Mouse (Mus musculus): Measurements from ENCODE around the gene Mpv17l2. TPM values are rescaled to one million over a fixed set of nuclear protein-coding genes. Genes with fewer than 3 reads are reported as not detected.
A peak's percentile ranks its signal among the peaks of the same experiment; 100 is the strongest.

Mpv17l2 gene
- polyA plus RNA-seq, 1 experiment, result 86.8 TPM

DNA sequence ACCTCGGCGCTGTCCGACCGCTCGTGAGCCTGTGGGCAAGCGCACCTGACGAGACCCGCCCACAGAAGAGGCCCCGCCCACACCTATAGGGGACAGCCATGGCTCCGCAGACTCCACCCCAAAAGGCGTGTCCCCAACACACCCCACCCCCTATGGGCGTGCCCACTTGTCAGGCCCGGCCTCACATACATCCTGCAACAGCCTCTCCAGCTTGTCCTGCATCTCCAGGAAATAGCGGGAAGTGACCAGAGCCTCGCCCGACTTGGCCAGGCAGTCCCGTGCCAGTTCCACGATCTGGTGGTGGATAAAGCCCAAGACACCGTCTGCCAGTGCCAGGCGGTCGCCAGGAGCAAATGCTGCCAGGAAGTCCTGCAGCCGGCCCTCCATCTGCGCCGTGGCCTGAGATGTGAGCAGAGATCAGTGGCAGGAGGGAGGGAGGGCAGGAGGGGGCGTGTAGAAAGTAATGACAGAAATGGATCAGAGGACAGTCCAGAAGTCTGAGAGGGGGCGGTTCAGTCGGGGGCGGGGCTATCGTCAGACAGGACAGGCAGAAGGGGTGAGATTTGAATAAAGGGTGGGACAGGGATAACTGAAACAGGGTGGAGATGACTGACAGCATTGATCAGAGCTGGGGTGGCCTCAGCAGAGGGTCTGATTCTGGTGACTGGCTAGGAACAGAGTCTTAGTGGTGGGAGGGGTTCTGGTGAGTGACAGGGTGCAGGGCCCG is 27.4 kb upstream of the Mpv17l2 start:
- Histone ChIP-seq H3K79me3 (ENCODE audit: low read depth) (peaks cover 10% of the 10 kb centered on the region), H3K27me3 (ENCODE audit: control insufficient read depth, insufficient read depth, insufficient read length) (no peaks in the 10 kb centered on the region), H3K79me2 (ENCODE audit: control insufficient read depth, insufficient read depth) (peaks cover 24% of the 10 kb centered on the region), H3K36me3 (ENCODE audit: control insufficient read depth, insufficient read depth) (peaks cover 28% of the 10 kb centered on the region), H3K4me3 (ENCODE audit: insufficient read depth, poor library complexity, severe bottlenecking) (no peak overlapping the region), H3ac (ENCODE audit: control insufficient read depth, insufficient read length, low read depth) (no peak overlapping the region)
- TF ChIP-seq FOSL1 (IDR thresholded peaks at IDR 0.05; ENCODE audit: insufficient read depth, low read length, poor library complexity, severe bottlenecking) (no peak), MYOD1 (IDR thresholded peaks at IDR 0.05; ENCODE audit: control insufficient read depth, insufficient read length, low read depth) (no peak), MYOG (IDR thresholded peaks at IDR 0.05; ENCODE audit: control insufficient read depth, extremely low read depth, insufficient read length) (no peak), MAX (IDR thresholded peaks at IDR 0.05) (no peak), USF1 (IDR thresholded peaks at IDR 0.05; ENCODE audit: low read depth) (no peak), CEBPB (IDR thresholded peaks at IDR 0.05; ENCODE audit: low read depth) (no peak), CTCF (IDR thresholded peaks at IDR 0.05; ENCODE audit: control insufficient read depth, insufficient read depth, insufficient read length) (no peak)

DNA sequence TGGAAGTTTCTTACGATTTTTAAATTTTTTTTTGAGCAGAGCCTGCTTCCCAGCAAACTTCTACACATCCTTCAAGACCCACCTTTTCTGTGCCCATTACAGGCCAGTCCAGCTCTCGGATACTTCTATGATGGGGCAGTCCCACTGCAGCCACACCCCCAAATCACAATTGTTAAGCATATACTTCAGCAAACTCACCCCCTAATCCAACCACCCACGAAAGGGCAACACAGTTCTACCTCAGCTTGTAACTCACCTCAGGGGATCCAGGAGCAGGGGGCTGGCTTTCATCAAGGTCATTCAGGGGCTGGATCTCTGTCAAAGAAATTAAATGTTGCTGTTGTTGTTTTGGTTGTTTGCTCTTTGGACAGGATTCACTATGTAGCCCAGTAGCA is 26.3 kb upstream of the Mpv17l2 start:
- H3K27me3 ChIP-seq (ENCODE audit: control insufficient read depth, insufficient read depth, insufficient read length), result no peaks in the 10 kb centered on the region
- peaks cover 10% of the 10 kb centered on the region for H3K79me3 ChIP-seq (ENCODE audit: low read depth)
- H3K4me3 ChIP-seq (ENCODE audit: insufficient read depth, poor library complexity, severe bottlenecking), result no peak overlapping the region
- H3K79me2 ChIP-seq (ENCODE audit: control insufficient read depth, insufficient read depth), result peaks cover 22% of the 10 kb centered on the region
- H3ac ChIP-seq (ENCODE audit: control insufficient read depth, insufficient read length, low read depth), result no peak overlapping the region
- peaks cover 28% of the 10 kb centered on the region for H3K36me3 ChIP-seq (ENCODE audit: control insufficient read depth, insufficient read depth)
- TF ChIP-seq MYOD1 (IDR thresholded peaks at IDR 0.05; ENCODE audit: control insufficient read depth, insufficient read length, low read depth), result no peak
- TF ChIP-seq FOSL1 (IDR thresholded peaks at IDR 0.05; ENCODE audit: insufficient read depth, low read length, poor library complexity, severe bottlenecking), result no peak
- TF ChIP-seq CTCF (IDR thresholded peaks at IDR 0.05; ENCODE audit: control insufficient read depth, insufficient read depth, insufficient read length), result no peak
- TF ChIP-seq MAX (IDR thresholded peaks at IDR 0.05), result no peak
- TF ChIP-seq CEBPB (IDR thresholded peaks at IDR 0.05; ENCODE audit: low read depth), result no peak
- no peak for TF ChIP-seq MYOG (IDR thresholded peaks at IDR 0.05; ENCODE audit: control insufficient read depth, extremely low read depth, insufficient read length)
- no peak for TF ChIP-seq USF1 (IDR thresholded peaks at IDR 0.05; ENCODE audit: low read depth)

DNA sequence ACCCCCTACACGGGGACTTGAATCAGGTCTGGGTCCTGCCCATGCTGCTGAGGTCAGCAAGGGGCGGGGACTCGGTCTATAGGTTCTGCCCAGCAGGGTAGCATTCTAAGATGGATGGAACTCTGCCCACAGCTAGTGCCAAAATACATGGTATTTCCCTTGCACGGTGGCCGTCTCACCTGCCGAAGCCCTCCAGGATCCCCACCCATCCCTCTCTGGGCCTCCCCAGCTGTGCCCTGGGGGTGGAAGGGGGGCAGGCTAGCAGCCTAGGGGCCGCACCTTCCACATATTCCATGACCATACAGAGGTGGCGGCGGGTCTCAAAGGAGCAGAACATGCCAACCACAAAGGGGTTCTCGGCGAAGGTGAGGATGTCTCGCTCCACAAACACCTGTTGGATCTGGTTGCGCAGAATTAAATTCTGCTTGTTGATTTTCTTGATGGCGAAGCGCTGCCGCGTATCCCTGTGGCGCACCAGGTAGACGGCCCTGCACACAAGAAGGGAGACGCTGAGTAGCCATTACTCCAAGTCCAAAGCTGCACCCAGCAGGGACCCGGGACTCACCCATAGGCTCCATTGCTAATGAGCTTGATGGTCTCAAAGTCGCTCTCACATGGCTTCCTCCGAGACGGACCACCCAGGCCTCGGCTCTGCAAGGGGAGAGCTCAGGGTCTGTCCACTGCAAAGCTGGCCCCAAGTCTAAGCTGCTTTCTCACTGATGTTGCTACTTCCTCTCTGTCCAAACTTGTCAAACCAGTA is 25.7 kb upstream of the Mpv17l2 start:
- peaks cover 33% of the 10 kb centered on the region for H3K36me3 ChIP-seq (ENCODE audit: control insufficient read depth, insufficient read depth)
- TF ChIP-seq USF1 (IDR thresholded peaks at IDR 0.05; ENCODE audit: low read depth), result no peak
- TF ChIP-seq MAX (IDR thresholded peaks at IDR 0.05), result no peak
- no peak for TF ChIP-seq CEBPB (IDR thresholded peaks at IDR 0.05; ENCODE audit: low read depth)
- peaks cover 4% of the 10 kb centered on the region for H3K79me3 ChIP-seq (ENCODE audit: low read depth)
- peaks cover 16% of the 10 kb centered on the region for H3K79me2 ChIP-seq (ENCODE audit: control insufficient read depth, insufficient read depth)
- no peaks in the 10 kb centered on the region for H3K27me3 ChIP-seq (ENCODE audit: control insufficient read depth, insufficient read depth, insufficient read length)
- H3ac ChIP-seq (ENCODE audit: control insufficient read depth, insufficient read length, low read depth), result no peak overlapping the region
- H3K4me3 ChIP-seq (ENCODE audit: insufficient read depth, poor library complexity, severe bottlenecking), result no peak overlapping the region

DNA sequence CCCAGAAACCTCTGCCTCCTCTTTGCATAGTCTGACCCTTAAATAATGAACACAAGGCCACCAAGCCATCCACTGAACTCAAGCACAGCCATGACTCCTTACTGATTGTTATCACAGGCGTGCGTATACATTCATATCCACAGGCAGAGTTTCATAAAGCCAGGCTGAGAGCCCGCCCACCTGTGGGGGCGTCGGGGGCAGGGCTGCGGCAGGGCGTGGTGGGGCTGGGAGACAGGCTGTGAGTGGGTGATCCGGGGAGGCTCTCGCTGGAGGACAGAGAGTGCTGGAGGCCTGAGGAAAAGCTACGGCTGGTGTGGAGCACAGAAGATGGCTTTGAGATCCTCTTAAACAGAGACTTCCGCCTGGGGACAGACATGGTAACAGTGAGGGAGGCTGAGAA is 19.3 kb upstream of the Mpv17l2 start:
- Histone ChIP-seq H3K79me2 (ENCODE audit: control insufficient read depth, insufficient read depth) (peaks cover 26% of the 10 kb centered on the region), H3K79me3 (ENCODE audit: low read depth) (peaks cover 8% of the 10 kb centered on the region), H3K27me3 (ENCODE audit: control insufficient read depth, insufficient read depth, insufficient read length) (no peaks in the 10 kb centered on the region), H3K36me3 (ENCODE audit: control insufficient read depth, insufficient read depth) (peaks cover 19% of the 10 kb centered on the region), H3ac (ENCODE audit: control insufficient read depth, insufficient read length, low read depth) (no peak overlapping the region), H3K4me3 (ENCODE audit: insufficient read depth, poor library complexity, severe bottlenecking) (no peak overlapping the region)
- TF ChIP-seq FOSL1 (IDR thresholded peaks at IDR 0.05; ENCODE audit: insufficient read depth, low read length, poor library complexity, severe bottlenecking), result no peak
- no peak for TF ChIP-seq USF1 (IDR thresholded peaks at IDR 0.05; ENCODE audit: low read depth)
- TF ChIP-seq MYOD1 (IDR thresholded peaks at IDR 0.05; ENCODE audit: control insufficient read depth, insufficient read length, low read depth), result no peak
- TF ChIP-seq CTCF (IDR thresholded peaks at IDR 0.05; ENCODE audit: control insufficient read depth, insufficient read depth, insufficient read length), result no peak

DNA sequence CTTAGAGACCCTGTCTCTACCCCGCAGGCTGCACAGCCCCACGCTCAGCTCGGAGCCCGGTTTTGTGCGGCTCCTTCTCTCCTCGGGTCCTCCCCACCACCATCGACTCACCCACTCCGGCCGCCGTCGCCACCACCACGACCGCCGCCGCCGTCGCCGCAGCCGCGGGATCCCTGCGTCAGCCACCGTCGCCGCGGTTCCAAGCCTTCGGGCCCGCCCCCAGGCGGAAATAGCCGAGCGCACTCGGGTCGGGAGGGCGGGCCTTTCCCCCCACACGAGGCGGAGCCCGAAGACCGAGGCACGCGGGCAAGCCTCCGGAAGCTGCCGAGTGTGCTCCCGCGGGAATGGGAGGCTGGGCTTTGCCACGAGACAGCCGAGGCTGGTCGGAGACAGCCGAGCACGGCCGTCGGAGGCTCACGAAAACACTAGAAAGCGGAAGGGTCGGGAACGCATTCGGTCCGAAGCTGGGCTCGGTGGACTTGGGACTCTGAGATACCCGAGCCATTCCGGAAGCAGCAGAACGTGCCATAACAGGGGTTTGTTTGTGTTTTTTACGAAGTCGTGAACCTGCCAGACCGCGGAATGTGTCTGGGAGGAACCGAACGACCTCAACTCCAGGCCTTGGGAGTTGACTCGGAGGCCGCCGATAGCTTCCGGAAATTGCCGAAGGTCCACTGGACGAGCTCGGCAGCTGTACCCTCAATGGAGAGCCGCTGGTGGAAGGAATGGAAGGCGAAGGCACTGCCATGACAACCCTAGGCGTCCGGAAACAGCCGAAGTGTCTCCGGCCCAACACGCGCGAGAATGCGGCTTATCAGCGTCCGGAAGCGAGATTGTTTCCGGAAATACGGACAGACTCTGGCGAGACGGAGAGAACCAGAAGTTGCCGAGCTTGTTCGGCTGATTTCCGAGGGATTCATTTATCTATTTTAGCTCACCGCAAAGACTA is 16.0 kb upstream of the Mpv17l2 start, which contains the start of gene Pik3r2:
Pik3r2 (minus strand) TSS at position 218 of the 949 bp plus-strand sequence.
- peaks cover 49% of the 10 kb centered on the region for H3K79me2 ChIP-seq (ENCODE audit: control insufficient read depth, insufficient read depth)
- H3ac ChIP-seq (ENCODE audit: control insufficient read depth, insufficient read length, low read depth), result peak within 1 kb of the TSS; percentile 64
- peaks cover 8% of the 10 kb centered on the region for H3K79me3 ChIP-seq (ENCODE audit: low read depth)
- TF ChIP-seq MAX (IDR thresholded peaks at IDR 0.05) (peak; percentile 93), MYOG (IDR thresholded peaks at IDR 0.05; ENCODE audit: control insufficient read depth, extremely low read depth, insufficient read length) (no peak)
- H3K36me3 ChIP-seq (ENCODE audit: control insufficient read depth, insufficient read depth), result peaks cover 26% of the 10 kb centered on the region
- peak within 1 kb of the TSS; percentile 90 for H3K4me3 ChIP-seq (ENCODE audit: insufficient read depth, poor library complexity, severe bottlenecking)
- H3K27me3 ChIP-seq (ENCODE audit: control insufficient read depth, insufficient read depth, insufficient read length), result no peaks in the 10 kb centered on the region

Data from C2C12 (cell line).